In genomic region chr1:74784041-74784759, GRCm38 (mm10) we compare ENCODE assay signal across 9 mouse cellular contexts. TPM values are rescaled to one million over a fixed set of nuclear protein-coding genes. Genes with fewer than 3 reads are reported as not detected.
DNase-seq lines count a peak whose midpoint lies in the region; ATAC-seq and TF ChIP-seq lines count a peak whose summit lies in the region.
"Had no signal": no experiment of that assay in that cellular context is flagged by ENCODE, and none has a peak within 500 bp of the region (broad histone marks: within the 10 kb centered on the region; RNA-seq: fewer than 3 reads in every experiment).

No protein-coding gene starts in this region.

- peak overlapping the region; percentile 41 for H3K4me3 ChIP-seq in embryonic facial prominence, embryonic 14.5 days (ENCODE audit: low read depth, low read length)
- peak overlapping the region; percentile 48 for H3K4me3 ChIP-seq in heart, postnatal 0 days (ENCODE audit: low read depth, low read length)
- peak overlapping the region; percentile 89 for H3K4me3 ChIP-seq in megakaryocyte, embryonic 14.5 days (replicated peaks)
- H3K4me3 ChIP-seq in stomach, embryonic 14.5 days (ENCODE audit: low read depth, low read length), result peak overlapping the region; percentile 39

- DNase-seq in cerebellum, postnatal 14 days, result peak; percentile 56 to 78
- no peak for DNase-seq in cerebellum, adult 11-12 months
- peak; percentile 35 for DNase-seq in NIH3T3 (ENCODE audit: low read depth)
- DNase-seq in embryonic facial prominence, embryonic 14.5 days (ENCODE audit: low spot score), result no peak
- DNase-seq in heart, postnatal 0 days (ENCODE audit: low spot score), result no peak
- DNase-seq in kidney, postnatal 4 days, result peak; percentile 73 to 85

- H3K4me1 ChIP-seq in embryonic facial prominence, embryonic 14.5 days (ENCODE audit: control insufficient read depth, insufficient read depth, low read length), result peaks cover 14% of the 10 kb centered on the region
- no peaks in the 10 kb centered on the region; the same call in 1 of the 2 replicates for H3K4me1 ChIP-seq in heart, postnatal 0 days (ENCODE audit: control insufficient read depth, insufficient read depth)
- peaks cover 30% of the 10 kb centered on the region for H3K4me1 ChIP-seq in megakaryocyte, embryonic 14.5 days
- peaks cover 4% of the 10 kb centered on the region; the same call in 1 of the 2 replicates for H3K4me1 ChIP-seq in stomach, embryonic 14.5 days (ENCODE audit: control insufficient read depth, insufficient read depth, low read length)

- ATAC-seq in embryonic facial prominence, embryonic 14.5 days (ENCODE audit: low read depth), result no peak
- no peak; the same call in 1 of the 2 replicates for ATAC-seq in heart, postnatal 0 days (ENCODE audit: insufficient read depth, low read depth)
- no peak for ATAC-seq in stomach, embryonic 14.5 days (ENCODE audit: insufficient number of reproducible peaks, insufficient read depth, low FRiP score, low read depth)

- H3K9ac ChIP-seq in embryonic facial prominence, embryonic 14.5 days (ENCODE audit: low read depth, low read length), result 0 out of 2 replicates have a peak overlapping the region, but pooled peaks have one; percentile 5
- no peak overlapping the region for H3K9ac ChIP-seq in heart, postnatal 0 days (replicated peaks; ENCODE audit: low read depth, low read length)
- no peak overlapping the region for H3K9ac ChIP-seq in stomach, embryonic 14.5 days (replicated peaks; ENCODE audit: low read depth, low read length)

- peak; percentile 40 for TF ChIP-seq CTCF in heart, postnatal 0 days (IDR thresholded peaks at IDR 0.05; ENCODE audit: low read depth)

- H3K27me3 ChIP-seq in embryonic facial prominence, embryonic 14.5 days (replicated peaks; ENCODE audit: control insufficient read depth, insufficient read depth, low read length), result peaks cover 86% of the 10 kb centered on the region
- peaks cover 91% of the 10 kb centered on the region for H3K27me3 ChIP-seq in heart, postnatal 0 days (ENCODE audit: control insufficient read depth, insufficient read depth, low read length)
- H3K27me3 ChIP-seq in megakaryocyte, embryonic 14.5 days (replicated peaks), result peaks cover 94% of the 10 kb centered on the region
- H3K27me3 ChIP-seq in stomach, embryonic 14.5 days (ENCODE audit: control insufficient read depth, insufficient read depth, low read length), result peaks cover 81% of the 10 kb centered on the region

- 1% methylated on average over 56 of the region's 67 CpGs for WGBS in embryonic facial prominence, embryonic 14.5 days
- WGBS in heart, postnatal 0 days, result under 1% methylated on average over 63 of the region's 67 CpGs
- under 1% methylated on average over 67 of the region's 67 CpGs for WGBS in stomach, embryonic 14.5 days

- H3K9me3 ChIP-seq in embryonic facial prominence, embryonic 14.5 days (ENCODE audit: control insufficient read depth, low read length), result no peaks in the 10 kb centered on the region
- no peaks in the 10 kb centered on the region for H3K9me3 ChIP-seq in heart, postnatal 0 days (replicated peaks; ENCODE audit: control insufficient read depth, low read length)
- H3K9me3 ChIP-seq in megakaryocyte, embryonic 14.5 days, result peaks cover 14% of the 10 kb centered on the region
- H3K9me3 ChIP-seq in stomach, embryonic 14.5 days (ENCODE audit: control insufficient read depth, low read depth, low read length), result peaks cover 6% of the 10 kb centered on the region; the same call in 1 of the 2 replicates

- no peak overlapping the region for H3K27ac ChIP-seq in embryonic facial prominence, embryonic 14.5 days (replicated peaks; ENCODE audit: low read depth, low read length)
- no peak overlapping the region for H3K27ac ChIP-seq in heart, postnatal 0 days (ENCODE audit: low read depth)
- H3K27ac ChIP-seq in stomach, embryonic 14.5 days (ENCODE audit: low read length), result no peak overlapping the region

- no peaks in the 10 kb centered on the region for H3K36me3 ChIP-seq in embryonic facial prominence, embryonic 14.5 days (ENCODE audit: control insufficient read depth, insufficient read depth, low read length)
- no peaks in the 10 kb centered on the region for H3K36me3 ChIP-seq in heart, postnatal 0 days (replicated peaks; ENCODE audit: control insufficient read depth, insufficient read depth, low read length)
- H3K36me3 ChIP-seq in megakaryocyte, embryonic 14.5 days (replicated peaks; ENCODE audit: low read length), result no peaks in the 10 kb centered on the region
- no peaks in the 10 kb centered on the region for H3K36me3 ChIP-seq in stomach, embryonic 14.5 days (ENCODE audit: control insufficient read depth, insufficient read depth, low read length)

- H3K4me2 ChIP-seq in embryonic facial prominence, embryonic 14.5 days (ENCODE audit: low read depth, low read length), result peak overlapping the region; percentile 78
- H3K4me2 ChIP-seq in heart, postnatal 0 days (ENCODE audit: low read depth, low read length), result peak overlapping the region; percentile 65
- H3K4me2 ChIP-seq in stomach, embryonic 14.5 days (replicated peaks; ENCODE audit: low read depth, low read length), result peak overlapping the region; percentile 78

- TF ChIP-seq EP300 in heart, postnatal 0 days (IDR thresholded peaks at IDR 0.05; ENCODE audit: low read depth), result no peak

RNA-seq across cellular contexts. Expression of gene Wnt10a, which starts 7.1 kb away (rescaled TPM):
- polyA plus RNA-seq in embryonic facial prominence, embryonic 14.5 days (2014; fragmentation: Nextera tagmentation; extraction: Ambion mirVana), result 6.1 and 6.7 TPM in 2 replicates
- not detected in 2 replicates for total RNA-seq in heart, postnatal 0 days (2014; rRNA removed; ENCODE audit: low replicate concordance)
- not detected in 2 replicates for polyA plus RNA-seq in heart, postnatal 0 days (2015; fragmentation: Nextera tagmentation; extraction: Ambion mirVana)
- polyA plus RNA-seq in megakaryocyte, embryonic 14.5 days (2012; ENCODE audit: insufficient read depth, low replicate concordance), result not detected in 2 replicates
- polyA plus RNA-seq in stomach, embryonic 14.5 days (2014; fragmentation: Nextera tagmentation; extraction: Ambion mirVana), result 2.0 and 3.1 TPM in 2 replicates

RNA-seq across cellular contexts. Expression of gene Wnt6, which starts 12.5 kb away (rescaled TPM):
- polyA plus RNA-seq in embryonic facial prominence, embryonic 14.5 days (2014; fragmentation: Nextera tagmentation; extraction: Ambion mirVana), result 16.1 and 23.1 TPM in 2 replicates
- 0.23 and 0.88 TPM in 2 replicates for total RNA-seq in heart, postnatal 0 days (2014; rRNA removed; ENCODE audit: low replicate concordance)
- 0.11 and 0.21 TPM in 2 replicates for polyA plus RNA-seq in heart, postnatal 0 days (2015; fragmentation: Nextera tagmentation; extraction: Ambion mirVana)
- 0.60 TPM in 1 of 2 replicates, not detected in the other for polyA plus RNA-seq in megakaryocyte, embryonic 14.5 days (2012; ENCODE audit: insufficient read depth, low replicate concordance)
- 0.97 and 1.9 TPM in 2 replicates for polyA plus RNA-seq in stomach, embryonic 14.5 days (2014; fragmentation: Nextera tagmentation; extraction: Ambion mirVana)

RNA-seq across cellular contexts. Expression of gene Prkag3, which starts 35.2 kb away (rescaled TPM):
- polyA plus RNA-seq in embryonic facial prominence, embryonic 14.5 days (2014; fragmentation: Nextera tagmentation; extraction: Ambion mirVana), result 4.5 and 6.4 TPM in 2 replicates
- 2.4 and 9.6 TPM in 2 replicates for total RNA-seq in heart, postnatal 0 days (2014; rRNA removed; ENCODE audit: low replicate concordance)
- 2.0 and 2.5 TPM in 2 replicates for polyA plus RNA-seq in heart, postnatal 0 days (2015; fragmentation: Nextera tagmentation; extraction: Ambion mirVana)
- polyA plus RNA-seq in megakaryocyte, embryonic 14.5 days (2012; ENCODE audit: insufficient read depth, low replicate concordance), result not detected in 2 replicates
- polyA plus RNA-seq in stomach, embryonic 14.5 days (2014; fragmentation: Nextera tagmentation; extraction: Ambion mirVana), result 0.12 and 0.21 TPM in 2 replicates
- total RNA-seq: left cerebral cortex, postnatal 14 days had no signal

Comparison
In these comparisons a context has a peak if more than half of its experiments do, and no peak if none do; other contexts are left out.
1. DNase-seq: peak in cerebellum, postnatal 14 days (2 of 2), NIH3T3 (single experiment) and kidney, postnatal 4 days (2 of 2); none in cerebellum, adult 11-12 months (single experiment), embryonic facial prominence, embryonic 14.5 days (single experiment) and heart, postnatal 0 days (single experiment).
2. H3K4me3 ChIP-seq: peak in every context shown above with its lines; median percentile 89 in megakaryocyte, embryonic 14.5 days; 48 in heart, postnatal 0 days; 41 in embryonic facial prominence, embryonic 14.5 days; 39 in stomach, embryonic 14.5 days.
3. Peak in every context shown above with its lines, with median percentiles within 50 percentile points of each other: H3K4me2 ChIP-seq.